Mouse (Mus musculus) mouse trophoblast stem cell (cell line): ENCODE measurements around the gene Necab2.

ENCODE experiments used
- in situ Hi-C, 2 experiments: fragments of 300-500 bp; cut with MseI, MboI; formaldehyde crosslinking; loops; 2 replicates in 1 of 2; 3 replicates in 1 of 2; pipeline ENCODE4 v1.15.1; 2025

Gene Necab2

GRCm38 (mm10) chr8:119446211-119446989 lies at the start of gene Necab2:
Gene Necab2 (plus strand): TSS chr8:119446719.
- in situ Hi-C loops: no loop called here

DNA sequence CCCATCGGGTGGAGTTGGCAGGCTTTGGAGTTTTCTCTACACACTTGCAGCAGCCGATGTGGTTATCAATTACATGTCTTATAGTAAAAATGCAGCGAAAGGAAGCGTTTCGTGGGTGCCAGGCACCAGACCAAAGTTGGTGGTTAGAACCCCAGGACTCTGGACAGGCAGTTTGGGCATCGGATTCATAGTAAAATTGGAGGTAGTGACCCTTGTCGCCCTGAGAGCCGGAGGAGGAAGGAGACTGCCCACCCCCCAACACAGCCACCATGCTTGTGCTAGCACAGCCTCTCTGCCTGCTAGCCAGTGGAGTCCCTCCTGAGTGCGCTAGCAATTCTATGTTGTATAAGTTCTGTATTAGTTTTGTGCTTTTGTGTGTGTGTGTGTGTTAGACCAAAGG lies 48.0 kb upstream of the Necab2 start:
- in situ Hi-C loops: no loop called here

DNA sequence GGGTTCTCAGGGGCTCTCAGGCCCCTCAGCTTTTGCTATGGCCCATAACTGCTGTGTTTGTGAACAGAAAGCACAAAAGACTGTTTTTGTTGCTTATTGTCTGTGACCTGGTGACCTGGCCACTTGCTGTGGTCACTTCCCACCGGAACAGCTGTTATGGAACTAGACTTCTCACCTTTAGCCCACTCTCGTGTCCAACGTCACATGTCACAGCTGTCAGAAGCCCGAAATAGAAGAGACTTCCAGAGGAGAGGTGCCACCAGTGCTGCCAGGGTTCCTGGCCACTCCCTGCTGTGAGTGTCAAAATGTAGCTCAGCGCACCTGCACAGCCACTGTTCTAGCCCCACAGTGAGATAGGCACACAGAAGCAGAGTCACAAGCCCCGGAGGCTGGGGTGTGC lies 47.3 kb upstream of the Necab2 start:
- in situ Hi-C loops: no loop called here

- in situ Hi-C loops: no loop called here
These were observed 46.3 kb upstream of the Necab2 start for GRCm38 (mm10) chr8:119400122-119400671.

GRCm38 (mm10) chr8:119400904-119401303 lies 45.6 kb upstream of the Necab2 start:
- in situ Hi-C loops: no loop called here

- in situ Hi-C loops: no loop called here
These were observed 42.6 kb upstream of the Necab2 start for GRCm38 (mm10) chr8:119403912-119404311.

DNA sequence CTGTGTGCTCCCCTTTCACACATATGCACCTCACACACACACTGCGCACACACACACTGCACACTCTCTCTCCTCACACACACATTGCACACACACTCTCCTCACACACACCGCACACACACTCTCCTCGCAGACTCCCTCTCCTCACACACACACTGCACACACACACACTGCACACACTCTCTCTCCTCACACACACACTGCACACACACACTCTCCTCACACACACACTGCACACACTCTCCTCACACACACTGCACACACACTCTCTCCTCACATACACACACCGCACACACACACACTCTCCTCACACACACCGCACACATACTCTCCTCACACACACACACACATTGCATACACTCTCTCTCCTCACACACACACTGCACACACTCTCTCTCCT lies 41.9 kb upstream of the Necab2 start:
- in situ Hi-C loops: no loop called here

DNA sequence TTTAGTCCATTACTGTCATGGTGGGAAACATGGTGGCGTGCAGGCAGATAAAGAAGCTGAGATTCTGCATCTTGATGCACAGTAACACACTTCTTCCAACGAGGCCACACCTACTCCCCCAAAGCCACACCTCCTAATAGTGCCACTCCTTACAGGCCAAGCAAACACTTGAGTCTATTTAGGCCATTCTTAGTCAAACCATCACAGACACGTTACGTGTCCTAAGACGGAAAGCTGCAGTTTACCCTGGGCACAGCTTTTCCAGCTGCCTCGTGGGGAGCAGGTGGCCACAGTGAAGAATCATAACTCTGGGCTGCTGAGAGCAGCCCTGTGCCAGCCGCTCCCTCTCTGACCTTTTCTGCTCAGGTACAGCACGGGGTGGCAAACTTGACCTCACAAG lies 38.2 kb upstream of the Necab2 start:
- in situ Hi-C loops: no loop called here

- in situ Hi-C loops: loop anchor here (5.0 kb wide), 1 partner anchor 85 kb away; no protein-coding TSS in a partner anchor
These were observed 34.3 kb upstream of the Necab2 start for GRCm38 (mm10) chr8:119412037-119412734.

GRCm38 (mm10) chr8:119412735-119413498 lies 33.6 kb upstream of the Necab2 start:
- in situ Hi-C loops: loop anchor here (5.0 kb wide), 1 partner anchor 84 kb away; no protein-coding TSS in a partner anchor

DNA sequence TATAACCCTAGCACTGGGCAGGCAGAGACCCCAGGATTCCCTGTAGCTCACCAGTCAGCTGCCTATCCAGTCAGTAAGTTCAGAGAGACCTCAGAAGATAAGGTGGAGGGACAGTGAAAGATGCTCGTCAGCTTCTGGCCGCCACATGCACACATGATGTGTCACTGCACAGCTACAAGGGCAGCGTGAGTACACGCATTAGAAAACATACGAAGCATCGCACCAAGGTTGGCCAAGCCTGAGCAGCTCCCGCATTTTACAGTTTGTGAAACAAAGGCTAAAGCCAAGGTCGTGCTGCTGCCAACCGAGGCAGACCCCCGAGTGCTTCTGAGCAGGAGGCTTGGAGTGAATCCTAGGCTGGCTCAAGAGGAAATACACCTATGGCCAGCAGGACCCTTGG lies 32.9 kb upstream of the Necab2 start:
- in situ Hi-C loops: loop anchor here (5.0 kb wide), 1 partner anchor 84 kb away; no protein-coding TSS in a partner anchor

DNA sequence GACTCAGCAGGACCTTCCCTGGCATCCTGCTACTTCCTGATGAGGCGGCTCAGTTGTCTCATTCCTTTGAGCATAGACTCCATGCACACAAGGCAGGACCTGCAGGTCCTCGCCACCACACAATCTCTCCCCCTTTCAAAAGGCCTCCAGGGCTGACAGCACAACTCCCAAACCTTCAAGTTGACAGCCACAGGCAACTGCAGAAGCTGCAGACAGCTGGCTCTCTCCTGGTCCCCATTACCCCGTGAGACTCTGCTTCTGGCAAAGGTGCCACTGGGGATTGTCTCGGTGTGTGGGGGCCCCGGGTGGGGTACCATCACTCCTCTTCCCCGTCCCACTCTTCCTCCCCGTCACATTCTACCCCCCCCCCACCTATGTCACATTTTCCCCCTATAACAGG lies 26.2 kb upstream of the Necab2 start:
- in situ Hi-C loops: no loop called here

DNA sequence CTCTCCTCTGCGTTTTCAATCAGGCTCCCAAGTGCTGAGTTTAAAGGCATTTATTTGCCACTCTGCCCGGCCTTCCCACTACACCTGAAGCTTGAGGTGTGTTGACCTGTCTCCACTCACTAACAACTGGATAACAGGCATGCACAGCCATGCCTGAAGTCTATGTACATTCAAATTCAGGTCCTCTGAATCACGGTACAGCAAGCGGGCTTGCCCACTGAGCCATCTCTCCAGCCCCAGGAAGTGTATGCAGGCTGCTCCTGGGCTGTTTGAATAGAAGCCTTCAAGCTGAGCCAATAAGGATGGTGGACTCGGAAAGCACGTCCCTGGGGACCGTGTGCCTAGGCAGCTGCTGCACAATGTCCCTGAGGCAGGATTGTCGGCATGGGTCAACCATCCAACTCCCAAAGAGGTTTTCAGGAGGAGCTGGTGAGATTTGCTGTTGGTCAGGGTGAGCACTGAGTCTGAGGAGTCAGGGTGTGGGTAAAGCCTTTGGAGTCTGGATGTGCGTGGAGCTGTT lies 24.9 kb upstream of the Necab2 start:
- in situ Hi-C loops: no loop called here

GRCm38 (mm10) chr8:119422123-119422711 lies 24.3 kb upstream of the Necab2 start:
- in situ Hi-C loops: no loop called here

GRCm38 (mm10) chr8:119423631-119424141 lies 22.8 kb upstream of the Necab2 start:
- in situ Hi-C loops: no loop called here

GRCm38 (mm10) chr8:119424199-119424733 lies 22.3 kb upstream of the Necab2 start:
- in situ Hi-C loops: no loop called here

- in situ Hi-C loops: no loop called here
These were observed 21.8 kb upstream of the Necab2 start for GRCm38 (mm10) chr8:119424740-119425139.

DNA sequence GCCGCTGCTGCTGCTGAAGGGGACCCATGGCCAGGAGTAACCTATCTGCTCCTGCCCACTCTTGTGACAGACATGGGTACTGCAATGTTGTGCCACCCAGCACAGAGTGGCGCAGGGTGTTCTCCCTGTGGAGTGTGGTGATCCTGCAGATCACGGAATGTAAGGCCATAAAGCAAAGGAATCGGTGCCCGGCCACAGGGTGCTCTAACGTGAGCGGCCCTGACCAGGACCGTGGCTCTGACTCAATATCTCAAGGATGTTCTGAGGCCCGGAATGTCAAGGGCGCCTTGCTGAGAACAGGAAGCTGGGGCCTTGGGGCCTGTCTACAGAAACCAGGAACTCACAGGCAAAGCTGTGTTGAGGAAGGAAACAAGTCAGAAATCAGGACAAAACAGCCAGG lies 21.0 kb upstream of the Necab2 start:
- in situ Hi-C loops: no loop called here

DNA sequence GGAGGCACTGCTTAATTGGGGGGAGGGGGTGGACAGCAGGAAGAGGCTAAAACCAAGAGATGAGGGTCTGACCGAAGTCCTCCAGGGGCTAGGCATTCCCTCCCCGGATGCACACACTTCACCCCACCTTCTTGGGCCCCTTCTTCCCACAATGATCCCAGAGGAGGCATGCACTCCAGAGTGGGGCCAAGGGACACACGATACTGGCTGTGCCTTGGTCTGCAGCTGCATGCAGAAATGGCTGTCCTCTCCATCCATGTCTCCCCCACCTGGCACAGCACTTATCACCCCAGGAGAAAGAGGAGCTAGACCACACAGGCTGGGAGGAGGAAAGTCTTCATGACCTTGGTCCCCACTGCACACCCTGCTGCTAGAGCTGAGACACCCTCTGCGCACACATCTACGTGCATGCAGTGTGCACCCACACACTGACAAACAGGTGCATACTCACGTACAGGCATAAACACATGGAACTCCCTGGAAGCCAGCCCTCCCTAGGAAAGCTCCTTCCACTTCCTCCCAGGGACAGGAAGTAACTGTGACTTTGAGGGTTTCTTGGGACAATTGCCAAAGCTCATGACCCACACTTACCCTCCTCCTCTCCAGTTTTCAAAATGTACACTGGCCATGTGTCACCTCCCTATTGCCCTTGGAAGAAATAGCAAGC lies 20.3 kb upstream of the Necab2 start:
- in situ Hi-C loops: no loop called here

DNA sequence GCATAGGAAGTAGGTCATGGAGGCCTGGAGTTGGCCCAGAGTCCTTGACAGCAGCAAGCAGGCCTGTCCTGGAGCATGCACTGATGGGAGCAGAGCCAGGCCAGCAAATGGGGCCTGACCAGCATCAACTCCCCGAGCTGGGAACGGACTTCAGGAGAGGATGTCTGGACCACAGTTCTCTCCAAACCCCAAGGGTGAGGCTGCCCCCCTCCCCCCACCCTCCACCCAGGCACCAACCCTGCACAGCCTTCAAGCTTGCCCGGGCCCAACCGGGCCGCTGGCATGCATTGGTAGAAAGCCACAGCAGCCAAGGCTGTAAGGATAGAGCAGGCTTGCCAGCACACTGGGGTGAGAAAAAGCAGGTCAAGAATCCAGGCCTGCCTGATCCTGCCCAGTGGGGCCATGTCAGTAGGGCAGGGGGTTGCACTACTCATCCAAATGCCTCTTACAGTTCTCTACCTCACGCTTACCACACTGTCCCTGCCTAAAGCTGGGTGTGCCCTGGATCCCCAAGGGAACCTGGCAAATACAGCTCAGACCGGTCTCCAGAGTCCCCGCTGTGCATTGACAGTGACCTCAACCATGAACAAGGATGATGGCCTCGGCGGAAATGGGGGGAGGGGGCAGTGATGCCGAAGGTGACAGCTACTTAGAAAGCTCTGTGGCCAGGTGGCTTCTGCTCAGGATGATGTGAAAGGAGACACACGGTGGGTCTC lies 18.7 kb upstream of the Necab2 start:
- in situ Hi-C loops: no loop called here
